Mouse (Mus musculus): ENCODE results near the gene Csk. TPM values are rescaled to one million over a fixed set of nuclear protein-coding genes. Genes with fewer than 3 reads are reported as not detected.

The Csk gene
- total RNA-seq, 4 experiments from 2014 or later = 8.0 to 10.5 (median 8.8) TPM

DNA sequence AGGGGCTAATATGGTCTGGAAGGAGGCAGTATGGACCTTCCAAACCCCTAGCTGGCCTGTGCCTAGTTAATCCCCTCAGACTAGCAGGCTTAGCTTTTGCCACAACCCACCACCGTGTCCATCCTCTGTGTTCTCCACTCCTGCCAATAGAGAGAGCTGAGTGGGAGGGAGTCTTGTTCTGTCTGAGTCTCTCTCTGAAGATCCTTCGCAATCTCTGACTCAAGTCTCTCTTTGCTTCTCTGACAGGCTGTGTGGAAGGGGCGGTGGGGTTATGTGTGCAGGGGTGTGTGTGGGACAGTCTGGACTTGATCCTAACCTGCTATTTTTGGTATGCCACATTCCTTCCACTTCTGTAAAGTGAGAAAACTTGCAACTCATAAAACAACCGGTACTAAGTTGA is 48.6 kb downstream of the Csk start:
- no peak for DNase-seq (ENCODE audit: low spot score in 2 of 2)

DNA sequence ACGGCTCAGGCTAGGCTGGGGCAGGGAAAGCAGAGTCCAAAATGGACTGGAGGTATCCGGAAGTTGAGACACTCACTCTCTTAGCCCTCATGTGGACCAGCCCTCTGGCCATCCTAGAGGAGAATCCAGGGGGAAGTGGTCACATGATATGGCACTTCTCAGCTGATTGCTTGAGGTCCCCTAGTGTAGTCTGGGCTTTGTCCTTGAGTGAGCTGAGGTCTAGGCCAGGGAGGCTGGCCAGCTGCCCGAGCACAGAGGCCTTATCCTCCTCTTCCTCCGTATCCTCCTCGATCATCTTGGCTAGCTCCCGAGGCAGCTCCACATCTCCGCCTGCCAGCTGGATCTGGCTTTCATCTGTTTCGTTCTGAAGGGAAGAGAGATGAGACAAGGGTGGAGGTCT is 51.3 kb downstream of the Csk start:
- DNase-seq (ENCODE audit: low spot score in 2 of 2) = no peak

DNA sequence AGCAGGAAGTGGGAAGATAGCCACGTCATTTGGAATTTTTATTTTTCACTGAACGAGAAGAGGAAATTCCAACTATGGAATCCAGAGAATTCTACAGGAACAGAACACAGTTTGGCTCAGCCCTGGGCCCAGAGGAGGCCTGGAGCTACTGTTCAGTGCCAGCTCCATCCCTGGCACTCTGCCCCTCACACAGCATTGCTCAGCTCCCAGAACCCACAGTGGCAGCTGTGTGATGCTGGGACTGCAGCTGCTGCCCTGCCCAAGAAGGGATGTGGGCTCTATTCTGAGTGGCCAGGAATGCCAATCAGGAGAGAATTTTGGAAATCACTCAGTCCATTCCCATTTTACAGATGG is 52.1 kb downstream of the Csk start:
- DNase-seq (ENCODE audit: low spot score in 2 of 2) = no peak

- DNase-seq (ENCODE audit: low spot score in 2 of 2) = no peak
Observed at GRCm38 (mm10) chr9:57600620-57601352, 52.6 kb downstream of the Csk start.

DNA sequence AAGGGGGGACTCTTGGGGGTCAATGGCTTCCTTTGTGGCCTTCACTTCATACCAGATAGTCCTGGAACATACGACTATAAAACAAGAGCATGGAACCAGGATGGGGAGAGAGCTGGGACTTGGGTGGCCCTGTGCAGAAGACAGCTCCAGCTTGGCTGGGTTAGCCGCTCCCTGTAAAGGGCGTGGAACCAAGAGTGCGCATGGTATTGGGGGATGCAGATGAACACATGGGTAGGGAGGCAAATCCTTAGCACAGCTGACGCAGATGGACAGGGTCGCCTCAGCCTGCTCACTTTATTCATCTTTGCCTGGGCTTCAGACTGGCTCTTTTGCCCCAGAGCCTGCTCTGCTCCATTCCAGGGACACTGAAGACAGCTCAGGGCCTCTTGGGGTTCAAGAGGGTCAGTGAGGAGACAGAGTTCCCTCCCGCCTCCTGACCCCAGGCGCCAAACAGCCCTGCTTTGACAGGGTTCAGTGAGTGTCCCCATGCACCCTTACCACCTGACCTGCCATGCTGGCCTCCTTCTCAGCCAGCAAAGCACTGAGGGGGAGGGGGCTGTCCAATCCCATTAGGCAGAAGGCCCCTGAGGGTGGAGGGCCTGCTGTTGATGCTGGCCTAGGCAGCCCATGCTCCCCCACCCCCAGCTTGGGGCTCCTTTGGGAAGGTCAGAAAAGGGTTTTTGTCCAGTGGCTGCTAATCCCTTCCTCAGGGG is 54.4 kb downstream of the Csk start:
- no peak for DNase-seq (ENCODE audit: low spot score in 2 of 2)

GRCm38 (mm10) chr9:57597929-57598382 is 55.5 kb downstream of the Csk start:
- no peak for DNase-seq (ENCODE audit: low spot score in 2 of 2)

DNA sequence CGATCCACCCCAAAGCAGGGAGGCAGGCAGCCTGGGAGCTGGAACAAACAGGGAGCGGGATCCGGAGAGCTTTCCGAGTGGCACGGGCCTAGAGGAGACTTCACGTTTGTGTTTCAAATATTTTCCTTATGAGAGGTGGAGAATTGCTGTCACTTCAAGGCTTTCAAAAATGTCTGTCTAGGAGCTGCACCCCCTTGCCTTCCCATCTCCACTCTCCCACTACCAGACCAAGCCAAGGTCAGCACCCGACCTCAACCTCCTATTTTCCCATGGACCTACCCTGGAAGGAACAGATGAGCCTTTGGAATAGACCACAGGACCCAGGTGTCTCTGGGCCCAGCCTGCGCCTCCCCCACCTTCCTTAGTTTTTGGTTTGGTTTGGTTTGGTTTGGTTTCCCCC is 56.2 kb downstream of the Csk start:
- DNase-seq (ENCODE audit: low spot score in 2 of 2) = no peak

- DNase-seq (ENCODE audit: low spot score in 2 of 2) = no peak
Observed at GRCm38 (mm10) chr9:57594174-57594509, 59.3 kb downstream of the Csk start.

DNA sequence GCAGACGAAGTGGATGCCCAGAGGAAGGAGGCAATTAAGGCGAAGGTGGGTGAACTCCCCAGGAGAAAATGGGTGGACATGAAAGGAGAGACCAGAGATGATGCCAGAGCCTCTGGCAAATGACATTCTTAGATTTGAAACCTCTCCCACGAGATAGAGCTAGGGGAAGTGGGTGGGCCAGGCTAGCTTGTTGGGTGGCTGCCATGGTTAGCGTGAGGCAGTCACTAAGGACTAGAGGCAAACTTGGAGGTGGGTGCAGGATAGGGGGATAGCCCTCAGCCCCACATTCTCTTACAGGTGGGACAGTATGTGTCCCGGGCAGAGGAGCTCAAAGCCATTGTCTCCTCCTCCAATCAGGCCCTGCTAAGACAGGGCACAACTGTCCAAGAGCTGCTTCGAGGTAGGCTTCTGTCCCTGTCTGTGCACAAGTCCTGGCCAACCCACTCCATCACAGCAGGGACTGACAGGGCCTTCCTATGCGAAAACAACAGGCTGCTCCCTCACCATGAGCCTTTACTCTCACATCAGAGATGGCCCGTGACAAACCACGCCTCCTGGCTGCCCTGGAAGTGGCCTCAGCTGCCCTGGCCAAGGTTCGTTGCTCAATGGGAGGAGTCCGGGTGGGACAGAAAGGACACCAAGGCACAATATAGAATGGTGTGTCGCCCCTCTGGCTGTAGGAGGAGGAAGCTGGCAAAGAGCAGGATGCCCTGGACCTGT is 59.8 kb downstream of the Csk start:
- DNase-seq (ENCODE audit: low spot score in 2 of 2) = no peak

DNA sequence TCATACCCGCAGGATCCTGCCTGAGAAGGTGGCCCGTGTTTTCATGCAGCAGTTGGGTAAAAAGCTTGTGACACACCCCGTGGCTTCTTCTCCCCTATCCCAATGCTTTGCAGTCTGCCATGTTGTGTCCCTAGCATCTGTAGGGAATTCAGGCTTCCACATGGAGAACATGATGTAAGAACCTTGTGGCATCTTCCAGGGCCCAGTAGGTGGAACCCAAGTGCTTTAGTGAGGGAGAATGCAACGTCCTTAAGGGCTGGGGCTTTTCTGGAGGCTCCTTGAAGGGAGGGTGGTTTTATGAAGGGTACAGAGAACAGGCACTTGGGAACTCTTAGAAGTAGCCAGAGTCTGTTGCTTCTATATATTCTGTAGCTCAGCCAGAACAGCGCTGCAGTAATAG is 62.7 kb downstream of the Csk start:
- DNase-seq (ENCODE audit: low spot score in 2 of 2) = no peak

- DNase-seq (ENCODE audit: low spot score in 2 of 2) = peak; percentile 50 to 68
Observed at GRCm38 (mm10) chr9:57589224-57590126, 64.0 kb downstream of the Csk start, which contains the start of gene Ulk3. Ulk3 (plus strand) TSS chr9:57589452.

DNA sequence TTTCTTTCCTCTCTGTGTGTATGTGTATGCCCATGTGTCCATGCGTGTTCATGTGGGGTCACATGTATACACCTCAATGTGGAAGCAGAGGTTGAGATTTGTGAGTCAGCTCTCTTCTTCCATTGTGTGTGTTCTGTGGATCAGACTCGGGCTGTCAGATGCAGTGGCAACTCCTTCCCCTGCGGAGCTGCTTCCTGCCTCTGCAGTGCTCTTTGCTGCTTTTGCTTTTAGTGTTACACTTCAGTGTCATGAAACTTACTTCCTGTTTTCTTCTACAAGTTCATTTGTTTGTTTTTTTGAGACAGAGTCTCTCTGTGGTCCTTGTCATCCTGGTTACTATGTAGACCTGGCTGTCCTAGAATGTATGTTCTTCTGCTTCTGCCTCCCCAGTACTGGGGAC is 68.4 kb downstream of the Csk start:
- no peak for DNase-seq (ENCODE audit: low spot score in 2 of 2)

GRCm38 (mm10) chr9:57577144-57577849 is 76.1 kb downstream of the Csk start:
- DNase-seq (ENCODE audit: low spot score in 2 of 2) = no peak

Other genes with a start within 250 kb of the Csk start
- gene Ppcdc, start 213.5 kb downstream of the Csk start, total RNA-seq (2022) = 10 to 100 TPM in 1 of 4 experiments, 1 to 10 TPM in 3; 7.0 to 10.8 (median 7.6) TPM
- gene Scamp5, start 185.6 kb downstream of the Csk start, total RNA-seq (2022) = 1 to 10 TPM in 1 of 4 experiments, under 1 TPM in 3; 0.34 to 1.3 (median 0.76) TPM
- gene Rpp25, start 149.6 kb downstream of the Csk start, total RNA-seq (2022) = not detected
- 1,000 to 10,000 TPM; 1,141 to 1,247 (median 1,173) TPM for gene Cox5a, start 132.4 kb downstream of the Csk start, total RNA-seq (2022)
- 1 to 10 TPM; 4.3 to 6.5 (median 5.5) TPM for gene Fam219b, start 116.1 kb downstream of the Csk start, total RNA-seq (2022)
- 10 to 100 TPM; 71.2 to 89.3 (median 74.4) TPM for gene Mpi, start 100.9 kb downstream of the Csk start, total RNA-seq (2022)
- 10 to 100 TPM; 35.5 to 42.9 (median 37.1) TPM for gene Scamp2, start 92.7 kb downstream of the Csk start, total RNA-seq (2022)
- 1 to 10 TPM; 3.3 to 4.8 (median 4.2) TPM for gene Ulk3, start 64.2 kb downstream of the Csk start, total RNA-seq (2022)
- gene Cplx3, start 47.4 kb downstream of the Csk start, total RNA-seq (2022) = not detected
- not detected for gene Lman1l, start 32.9 kb downstream of the Csk start, total RNA-seq (2022)
- gene Cyp1a2, start 30.1 kb upstream of the Csk start, total RNA-seq (2022) = not detected
- under 1 TPM; 0.41 to 0.60 (median 0.52) TPM for gene Cyp1a1, start 34.3 kb upstream of the Csk start, total RNA-seq (2022)
- gene Edc3, start 54.9 kb upstream of the Csk start, total RNA-seq (2022) = 1 to 10 TPM; 4.8 to 6.7 (median 6.3) TPM
- 10 to 100 TPM; 41.4 to 61.1 (median 44.6) TPM for gene Clk3, start 112.2 kb upstream of the Csk start, total RNA-seq (2022)
- gene Arid3b, start 183.2 kb upstream of the Csk start, total RNA-seq (2022) = 1 to 10 TPM; 3.1 to 6.0 (median 4.4) TPM

Data from gastrocnemius, adult 8-10 months (tissue).